Mouse (Mus musculus) gastrocnemius, adult 2 months (tissue): ENCODE data around the gene Clasp1. TPM values are rescaled to one million over a fixed set of nuclear protein-coding genes. Genes with fewer than 3 reads are reported as not detected.
A peak's percentile ranks its signal among the peaks of the same experiment; 100 is the strongest.

Experiments
- DNase-seq: peaks from one replicate; pipeline ENCODE4 v3.0.0; 2022
- H3K27ac ChIP-seq: fragments of 200-600 bp; 2 replicates; pipeline ENCODE4 v1.8.1; 2022; ENCODE audit warnings: mild to moderate bottlenecking
- H3K4me3 ChIP-seq: fragments of 200-600 bp; 2 replicates; pipeline ENCODE4 v1.8.1; 2022; ENCODE audit warnings: mild to moderate bottlenecking, moderate library complexity
- CTCF ChIP-seq: fragments of 200-600 bp; IDR thresholded peaks from 2 replicates; pipeline ENCODE4 v1.8.1; 2022; ENCODE audit warnings: antibody characterized with exemption, mild to moderate bottlenecking, moderate library complexity
- intact Hi-C: fragments of 180-260 bp; cut with DNase I; formaldehyde crosslinking; loops from one replicate; pipeline ENCODE4 v1.15.1; 2025
- total RNA-seq, 2 experiments: library from RNA; stranded (reverse); gene quantifications; 2 replicates each; pipeline ENCODE4 v1.2.3; 2021

The Clasp1 gene
- total RNA-seq, 2 experiments from 2014 or later = 45.9 to 50.5 TPM

DNA sequence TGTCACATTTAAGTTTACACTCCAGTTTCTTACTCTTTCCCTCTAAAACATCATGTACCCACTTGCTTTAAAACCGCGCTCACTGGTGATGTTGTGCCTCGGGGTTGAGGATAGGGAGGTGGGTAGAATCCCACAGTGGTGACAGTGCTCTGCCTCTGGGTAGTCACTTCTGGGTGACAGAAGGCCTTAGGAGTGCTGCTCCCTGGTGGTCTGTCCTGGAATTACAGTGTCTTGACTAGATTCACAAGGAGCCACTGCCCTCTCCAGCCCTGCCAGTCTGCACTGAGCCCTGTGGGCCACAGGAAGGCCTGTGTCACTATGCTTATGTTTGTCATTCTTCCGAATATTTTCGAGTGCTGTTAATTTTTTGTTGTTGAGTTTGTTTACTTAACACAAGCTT lies 109.5 kb downstream of the Clasp1 start:
- Histone ChIP-seq H3K27ac (no peak overlapping the region), H3K4me3 (no peak overlapping the region)
- DNase-seq = peak; percentile 81
- TF ChIP-seq CTCF = peak; percentile 95
- intact Hi-C loops = loop anchor here (5.0 kb wide), 2 partner anchors 161 to 176 kb away; partner anchors contain the start of gene Nifk

DNA sequence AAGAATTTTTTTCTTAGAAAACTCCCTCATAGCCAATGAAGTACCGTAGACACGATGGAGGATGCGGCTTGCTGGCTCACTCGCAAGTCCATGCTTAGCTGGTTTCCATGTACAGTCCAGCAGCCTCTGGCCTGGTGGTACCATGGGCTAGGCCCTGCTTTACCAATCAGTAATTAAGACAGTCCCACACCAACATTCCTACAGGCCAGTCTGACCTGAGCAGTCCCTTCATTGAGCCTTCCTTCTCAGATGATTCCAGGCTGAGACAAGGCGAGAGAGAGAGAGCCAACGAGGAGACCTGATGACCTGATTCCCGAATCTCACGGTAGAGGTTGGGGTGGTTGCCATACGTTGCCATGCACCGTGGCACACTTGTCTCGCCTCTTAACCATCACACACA lies 111.7 kb downstream of the Clasp1 start:
- intact Hi-C loops = no loop called here
- no peak for TF ChIP-seq CTCF
- H3K4me3 ChIP-seq = no peak overlapping the region
- no peak overlapping the region for H3K27ac ChIP-seq
- DNase-seq = no peak

DNA sequence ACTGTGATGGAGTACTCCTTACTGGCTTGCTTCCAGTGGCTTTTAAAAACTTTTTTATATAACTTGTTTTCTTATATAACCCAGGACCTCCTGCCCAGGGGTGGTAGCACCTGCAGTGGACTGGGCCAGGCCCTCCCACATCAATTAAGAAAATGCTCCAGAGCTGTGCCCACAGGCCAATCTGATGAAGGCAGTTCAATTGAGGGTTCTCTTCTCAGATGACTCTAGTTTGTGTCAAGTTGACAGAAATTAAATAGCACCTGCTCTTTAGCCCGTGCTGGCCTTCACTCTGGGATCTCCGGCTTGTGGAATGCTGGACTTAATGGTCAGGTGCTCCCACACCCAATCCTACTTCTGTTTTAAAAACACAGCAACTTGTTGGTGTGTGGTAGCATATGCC lies 112.8 kb downstream of the Clasp1 start:
- TF ChIP-seq CTCF = no peak
- no peak for DNase-seq
- Histone ChIP-seq H3K4me3 (no peak overlapping the region), H3K27ac (no peak overlapping the region)
- intact Hi-C loops = no loop called here

GRCm38 (mm10) chr1:118505746-118506145 lies 116.9 kb downstream of the Clasp1 start:
- H3K27ac ChIP-seq = no peak overlapping the region
- intact Hi-C loops = no loop called here
- H3K4me3 ChIP-seq = no peak overlapping the region
- DNase-seq = no peak
- TF ChIP-seq CTCF = peak; percentile 52

DNA sequence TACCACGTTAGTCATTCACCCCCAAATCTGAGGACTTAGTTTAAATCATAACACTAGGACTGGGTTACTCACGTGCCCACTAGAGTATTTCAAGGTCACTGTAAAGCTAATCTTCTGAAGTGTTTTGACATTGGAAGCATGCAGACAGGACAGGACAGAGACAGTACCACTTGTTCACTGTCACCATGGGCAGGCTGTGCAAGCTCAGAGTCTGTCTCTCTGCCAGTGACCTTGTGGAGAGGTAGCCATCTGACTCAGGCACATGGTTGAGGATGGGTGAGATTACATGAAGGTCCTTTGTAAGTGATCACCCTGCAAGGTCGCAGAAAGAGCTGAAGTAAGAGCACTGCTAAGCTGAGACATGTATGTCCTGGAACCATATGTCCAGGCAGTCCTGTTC lies 122.1 kb downstream of the Clasp1 start:
- intact Hi-C loops = no loop called here
- Histone ChIP-seq H3K4me3 (no peak overlapping the region), H3K27ac (no peak overlapping the region)
- DNase-seq = no peak
- TF ChIP-seq CTCF = no peak

GRCm38 (mm10) chr1:118511738-118512530 lies 123.1 kb downstream of the Clasp1 start:
- no peak for DNase-seq
- Histone ChIP-seq H3K4me3 (no peak overlapping the region), H3K27ac (no peak overlapping the region)
- intact Hi-C loops = no loop called here
- no peak for TF ChIP-seq CTCF

GRCm38 (mm10) chr1:118516256-118516655 lies 127.4 kb downstream of the Clasp1 start:
- no peak for DNase-seq
- TF ChIP-seq CTCF = no peak
- no peak overlapping the region for H3K27ac ChIP-seq
- no peak overlapping the region for H3K4me3 ChIP-seq
- intact Hi-C loops = no loop called here

DNA sequence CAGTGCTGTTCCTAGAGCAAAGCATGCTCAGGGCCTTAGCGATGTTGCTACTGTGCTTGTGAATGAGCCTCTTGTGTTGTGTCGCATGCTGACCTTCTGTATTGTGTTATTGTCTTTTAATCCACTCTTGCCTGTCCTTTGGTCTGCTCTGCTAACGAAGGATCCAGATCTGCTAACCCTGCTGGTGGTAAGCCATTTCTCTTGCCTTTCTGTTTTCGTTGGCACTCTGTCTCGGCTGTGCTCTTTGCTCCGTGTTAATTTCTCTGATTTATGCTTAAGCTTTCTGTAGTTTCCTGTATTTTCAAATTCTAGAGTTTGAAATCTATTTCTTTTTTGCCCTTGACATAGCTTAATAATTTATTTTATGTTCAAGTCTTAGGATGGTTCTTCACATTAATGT lies 134.3 kb downstream of the Clasp1 start:
- no peak overlapping the region for H3K27ac ChIP-seq
- intact Hi-C loops = no loop called here
- no peak for DNase-seq
- TF ChIP-seq CTCF = no peak
- no peak overlapping the region for H3K4me3 ChIP-seq

- Histone ChIP-seq H3K27ac (no peak overlapping the region), H3K4me3 (no peak overlapping the region)
- no peak for DNase-seq
- intact Hi-C loops = no loop called here
- TF ChIP-seq CTCF = no peak
Measured at GRCm38 (mm10) chr1:118525336-118525735, 136.5 kb downstream of the Clasp1 start.

DNA sequence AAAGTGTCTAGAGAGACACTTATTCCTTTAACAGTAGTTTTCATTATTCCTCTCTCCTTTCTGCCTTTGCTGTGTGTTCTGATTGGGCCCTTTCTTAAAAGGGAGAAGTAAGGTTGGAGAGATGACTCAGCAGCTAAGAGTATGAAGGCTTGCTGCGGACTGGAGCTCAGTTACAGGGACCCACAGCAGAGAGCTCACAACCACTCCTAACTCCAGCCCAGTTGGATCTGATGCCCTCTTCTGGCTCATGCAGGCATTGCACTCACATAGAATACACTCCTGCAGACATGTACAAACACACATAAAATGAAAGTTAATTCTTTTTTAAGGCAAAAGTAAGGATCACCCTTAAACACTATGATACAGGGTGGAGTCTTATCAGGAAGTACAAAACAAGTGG lies 140.4 kb downstream of the Clasp1 start:
- Histone ChIP-seq H3K4me3 (no peak overlapping the region), H3K27ac (no peak overlapping the region)
- DNase-seq = no peak
- TF ChIP-seq CTCF = peak; percentile 16; the same call in 1 of the 2 replicates
- intact Hi-C loops = no loop called here

GRCm38 (mm10) chr1:118531259-118531658 lies 142.4 kb downstream of the Clasp1 start:
- no peak overlapping the region for H3K4me3 ChIP-seq
- H3K27ac ChIP-seq = no peak overlapping the region
- DNase-seq = no peak
- intact Hi-C loops = no loop called here
- no peak for TF ChIP-seq CTCF

GRCm38 (mm10) chr1:118536021-118536420 lies 147.2 kb downstream of the Clasp1 start:
- Histone ChIP-seq H3K27ac (no peak overlapping the region), H3K4me3 (no peak overlapping the region)
- intact Hi-C loops = no loop called here
- DNase-seq = no peak
- TF ChIP-seq CTCF = no peak

GRCm38 (mm10) chr1:118539046-118539445 lies 150.2 kb downstream of the Clasp1 start:
- Histone ChIP-seq H3K4me3 (no peak overlapping the region), H3K27ac (no peak overlapping the region)
- intact Hi-C loops = no loop called here
- no peak for TF ChIP-seq CTCF
- no peak for DNase-seq

DNA sequence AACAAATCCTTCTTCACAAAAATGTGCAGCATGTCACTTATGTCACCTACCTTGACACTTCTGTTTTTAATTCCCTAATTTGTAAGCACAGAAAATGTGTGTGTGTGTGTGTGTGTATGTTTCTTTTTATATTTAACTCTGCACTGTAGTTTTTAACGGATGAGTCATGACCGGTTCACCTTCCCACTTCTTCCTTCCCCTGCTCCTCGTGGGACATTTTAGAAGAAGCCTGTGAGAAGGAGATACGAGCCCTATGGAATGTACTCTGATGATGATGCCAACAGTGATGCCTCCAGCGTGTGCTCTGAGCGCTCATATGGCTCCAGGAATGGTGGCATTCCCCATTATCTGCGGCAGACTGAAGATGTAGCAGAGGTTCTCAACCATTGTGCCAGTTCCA lies 154.0 kb downstream of the Clasp1 start:
- no peak overlapping the region for H3K27ac ChIP-seq
- TF ChIP-seq CTCF = no peak
- no peak for DNase-seq
- intact Hi-C loops = no loop called here
- H3K4me3 ChIP-seq = no peak overlapping the region
